Mouse (Mus musculus): ENCODE measurements at regions not wholly inside any gene's neighbourhood (a gene's known extent, or its start where the extent isn't known, plus 50 kb on each side); places are given as distances from the start of the nearest gene placed in this dataset.

GRCm38 (mm10) chr6:104916787-104917186 lies 424.2 kb downstream of the Cntn6 start:
- DNase-seq, result no peak

- DNase-seq, result no peak
Measured at GRCm38 (mm10) chr6:104922577-104922976, 430.0 kb downstream of the Cntn6 start.

DNA sequence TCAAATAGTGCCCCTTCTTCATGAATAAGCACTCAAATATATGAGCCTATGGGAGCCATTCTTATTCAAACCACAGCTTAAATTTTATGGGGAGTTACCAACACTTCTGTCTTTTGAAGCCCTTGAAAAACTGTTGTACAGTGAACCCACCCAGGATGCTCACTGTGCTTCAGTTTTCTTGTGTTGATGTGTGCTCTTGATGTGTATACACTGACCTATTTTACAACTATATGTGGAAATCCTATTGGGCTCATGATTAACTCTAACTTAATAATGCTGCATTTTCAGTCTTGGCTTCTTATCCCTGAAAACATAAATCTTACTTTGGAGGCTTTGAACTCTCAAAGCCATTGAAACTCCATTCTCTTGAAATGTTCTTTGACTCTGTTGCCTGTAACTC lies 433.5 kb downstream of the Cntn6 start:
- DNase-seq, result no peak

GRCm38 (mm10) chr6:104930284-104930683 lies 437.7 kb downstream of the Cntn6 start:
- DNase-seq, result no peak

GRCm38 (mm10) chr6:104932153-104932552 lies 439.6 kb downstream of the Cntn6 start:
- no peak for DNase-seq

DNA sequence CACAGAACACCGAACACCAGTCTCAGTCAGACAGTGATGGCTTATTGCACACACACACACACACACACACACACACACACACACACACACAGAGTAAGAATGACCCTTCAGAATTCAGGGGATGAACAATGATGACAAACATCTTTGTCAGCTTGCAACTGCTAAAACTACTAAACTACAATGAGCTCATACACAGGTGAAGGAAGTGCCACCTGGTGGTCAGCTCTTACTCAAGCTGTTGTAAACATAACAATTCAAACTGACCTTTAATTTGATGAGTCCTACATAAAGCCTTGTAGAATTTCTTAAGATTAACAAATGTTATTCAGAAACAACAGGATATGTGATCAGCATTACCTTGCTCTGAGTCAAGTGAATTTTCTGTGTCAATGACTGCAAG lies 446.5 kb downstream of the Cntn6 start:
- no peak for DNase-seq

DNA sequence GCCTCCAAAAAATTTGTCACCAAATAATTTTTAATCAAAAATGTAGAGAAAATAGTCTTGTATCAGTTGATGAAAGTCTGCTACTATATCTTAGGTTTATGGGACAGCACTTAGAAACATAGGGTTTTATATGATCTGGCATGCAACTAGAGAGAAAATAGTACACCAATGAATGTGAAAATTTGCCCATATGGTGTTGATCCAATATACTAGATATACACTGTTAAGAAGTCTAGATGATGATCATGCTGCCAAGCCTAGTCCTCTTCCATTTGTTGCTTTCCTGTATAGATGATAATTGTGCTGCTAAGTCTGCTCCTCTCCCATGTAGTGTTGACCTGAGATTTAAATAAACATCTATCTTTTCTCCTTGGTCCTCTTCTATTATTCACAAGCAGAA lies 481.9 kb downstream of the Cntn6 start:
- DNase-seq, result no peak

GRCm38 (mm10) chr6:104984144-104984543 lies 491.6 kb downstream of the Cntn6 start:
- DNase-seq, result no peak

DNA sequence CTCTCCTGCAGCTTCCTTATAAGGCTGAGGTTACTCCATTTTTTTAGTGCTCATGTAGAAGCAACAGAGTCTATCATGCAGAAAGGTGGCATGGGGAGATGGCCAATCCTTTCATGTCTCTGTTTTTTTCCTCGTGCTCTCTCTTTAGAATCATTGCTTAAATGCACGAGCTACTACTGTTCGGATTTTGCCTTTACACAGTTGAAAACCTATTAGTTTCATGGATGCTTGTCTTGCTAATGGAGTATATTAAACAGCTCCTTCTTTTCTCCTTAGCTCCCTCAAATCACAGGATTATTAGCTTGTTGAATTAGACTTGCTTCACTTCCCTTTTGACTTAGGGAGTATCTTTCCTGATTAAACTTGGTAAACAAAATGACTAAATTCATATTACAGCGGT lies 497.3 kb downstream of the Cntn6 start:
- DNase-seq, result no peak

DNA sequence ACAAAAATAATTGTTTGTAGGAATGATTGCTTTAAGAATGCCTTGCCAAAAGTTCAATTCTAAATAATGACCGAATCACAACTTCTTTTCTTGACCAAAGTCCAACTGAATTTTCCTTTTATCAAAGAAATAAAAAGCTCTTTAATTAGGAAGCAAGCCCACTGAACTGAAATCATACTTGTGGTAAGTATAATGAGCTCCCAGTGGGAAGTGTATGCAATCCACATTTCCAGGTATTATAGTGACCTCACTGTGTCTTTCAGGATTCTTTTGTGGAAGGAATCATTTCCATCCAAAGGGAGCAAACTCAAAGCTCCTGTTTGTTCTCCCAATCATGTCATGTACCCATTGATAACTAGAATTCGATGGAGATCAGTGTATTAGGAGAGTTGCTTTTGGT lies 497.8 kb downstream of the Cntn6 start:
- no peak for DNase-seq

DNA sequence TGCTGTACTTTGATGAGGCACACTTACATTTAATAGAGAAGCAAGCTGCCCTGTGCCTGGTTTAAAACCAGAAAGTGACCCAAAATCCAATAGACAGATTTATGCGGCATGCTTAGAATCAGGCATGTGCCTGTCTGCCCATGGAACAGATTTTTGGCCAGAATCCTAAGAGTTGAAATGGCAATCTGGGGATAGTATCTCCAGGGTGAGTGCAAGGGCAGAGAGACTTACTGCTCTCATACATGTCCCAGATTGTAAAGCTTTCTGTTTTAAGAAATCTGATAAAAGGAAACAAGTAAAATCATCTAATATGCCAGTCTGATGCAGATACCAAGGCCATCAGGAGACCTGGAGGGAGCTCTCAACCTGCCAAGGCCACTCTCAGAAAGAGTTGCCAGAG lies 507.0 kb downstream of the Cntn6 start:
- DNase-seq, result no peak

GRCm38 (mm10) chr6:105020672-105021071 lies 528.1 kb downstream of the Cntn6 start:
- DNase-seq, result no peak

GRCm38 (mm10) chr6:105021174-105021573 lies 528.6 kb downstream of the Cntn6 start:
- DNase-seq, result no peak

- DNase-seq, result no peak
Measured at GRCm38 (mm10) chr6:105066146-105066545, 573.6 kb downstream of the Cntn6 start.

DNA sequence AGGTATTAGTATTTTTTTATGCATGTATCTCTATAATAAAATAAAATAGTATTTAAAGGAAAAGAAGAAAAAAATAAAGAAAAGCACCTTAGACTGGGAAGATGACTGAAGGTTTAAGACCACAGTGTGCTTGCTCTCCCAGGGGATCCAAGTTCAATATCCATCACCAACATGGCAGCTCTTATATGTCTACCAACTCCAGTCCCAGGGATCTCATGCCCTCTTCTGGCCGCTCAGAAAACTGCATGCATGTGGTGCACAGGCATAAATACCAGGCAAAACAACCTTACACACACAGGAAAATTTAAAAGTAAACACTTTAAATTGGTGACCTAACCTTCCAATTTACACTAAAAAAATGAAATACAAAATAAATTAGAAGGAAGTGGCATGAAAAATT lies 586.6 kb upstream of the Cntn4 start:
- peak in 1 of 2 experiments; percentile 18 for DNase-seq
